Mouse (Mus musculus) forebrain, postnatal 0 days (tissue): Measurements from ENCODE around the gene Tmem102. TPM values are rescaled to one million over a fixed set of nuclear protein-coding genes. Genes with fewer than 3 reads are reported as not detected.
A peak's percentile ranks its signal among the peaks of the same experiment; 100 is the strongest.

ENCODE experiments used
- ATAC-seq: fragments of 200-750 bp; cut with Nextera tagmentation; 2 replicates; pipeline ENCODE4 v1.8.0; 2017; ENCODE audit warnings: mild to moderate bottlenecking, moderate library complexity
- DNase-seq: peaks from one replicate; pipeline ENCODE4 v3.0.0-alpha.2; 2015
- H3K27ac ChIP-seq: fragments of 300-500 bp; sonication (generic); 2 replicates; pipeline ENCODE4 v1.5.1; 2014; ENCODE audit warnings: low read depth, mild to moderate bottlenecking, antibody characterized with exemption, low read length, moderate library complexity, mixed read lengths
- H3K27me3 ChIP-seq: fragments of 300-500 bp; sonication (generic); 2 replicates; pipeline ENCODE4 v1.6.1; 2014; ENCODE audit warnings: mild to moderate bottlenecking, low read length, mixed read lengths; ENCODE audit not compliant: insufficient read depth
- H3K36me3 ChIP-seq: fragments of 300-500 bp; sonication (generic); 2 replicates; pipeline ENCODE4 v1.6.1; 2014; ENCODE audit warnings: mild to moderate bottlenecking, moderate library complexity; ENCODE audit not compliant: insufficient read depth
- H3K4me1 ChIP-seq: fragments of 300-500 bp; sonication (generic); 2 replicates; pipeline ENCODE4 v1.6.1; 2014; ENCODE audit warnings: antibody characterized with exemption; ENCODE audit not compliant: insufficient read depth
- H3K4me2 ChIP-seq: fragments of 300-500 bp; sonication (generic); 2 replicates; pipeline ENCODE4 v1.6.1; 2014; ENCODE audit warnings: low read depth, mild to moderate bottlenecking, moderate library complexity
- H3K4me3 ChIP-seq: fragments of 300-500 bp; sonication (generic); 2 replicates; pipeline ENCODE4 v1.5.1; 2014; ENCODE audit warnings: low read depth, low read length, mixed read lengths
- H3K9ac ChIP-seq: fragments of 300-500 bp; sonication (generic); 2 replicates; pipeline ENCODE4 v1.6.1; 2014; ENCODE audit warnings: mild to moderate bottlenecking
- H3K9me3 ChIP-seq: fragments of 300-500 bp; sonication (generic); 2 replicates; pipeline ENCODE4 v1.6.1; 2016; ENCODE audit warnings: low read length
- CTCF ChIP-seq: sonication (generic); IDR thresholded peaks from 2 replicates; pipeline ENCODE4 v1.5.1; 2016; ENCODE audit warnings: antibody characterized with exemption, control low read depth, low read depth
- WGBS: fragments of 180-500 bp; shearing (Covaris S2); extraction: QIAGEN DNeasy Blood & Tissue Kit; methylation state at CpG from one replicate; pipeline ENCODE4 v1.1.7; 2014; 5-methylcytosine and 5-hydroxymethylcytosine counted together
- polyA plus RNA-seq: library from polyadenylated mRNA; unstranded; fragments of >200 nt; fragmentation: Nextera tagmentation; extraction: Ambion mirVana; gene quantifications from 2 replicates; pipeline ENCODE4 v1.2.1, GENCODE M21; 2015
- total RNA-seq: library from RNA; depleted of rRNA; stranded (reverse); fragments of >200 nt; gene quantifications from 2 replicates; pipeline ENCODE4 v1.2.3, GENCODE M21; 2014

Tmem102 gene
- total and polyA plus RNA-seq, 2 experiments from 2014 or later, result 0.76 to 1.2 TPM

DNA sequence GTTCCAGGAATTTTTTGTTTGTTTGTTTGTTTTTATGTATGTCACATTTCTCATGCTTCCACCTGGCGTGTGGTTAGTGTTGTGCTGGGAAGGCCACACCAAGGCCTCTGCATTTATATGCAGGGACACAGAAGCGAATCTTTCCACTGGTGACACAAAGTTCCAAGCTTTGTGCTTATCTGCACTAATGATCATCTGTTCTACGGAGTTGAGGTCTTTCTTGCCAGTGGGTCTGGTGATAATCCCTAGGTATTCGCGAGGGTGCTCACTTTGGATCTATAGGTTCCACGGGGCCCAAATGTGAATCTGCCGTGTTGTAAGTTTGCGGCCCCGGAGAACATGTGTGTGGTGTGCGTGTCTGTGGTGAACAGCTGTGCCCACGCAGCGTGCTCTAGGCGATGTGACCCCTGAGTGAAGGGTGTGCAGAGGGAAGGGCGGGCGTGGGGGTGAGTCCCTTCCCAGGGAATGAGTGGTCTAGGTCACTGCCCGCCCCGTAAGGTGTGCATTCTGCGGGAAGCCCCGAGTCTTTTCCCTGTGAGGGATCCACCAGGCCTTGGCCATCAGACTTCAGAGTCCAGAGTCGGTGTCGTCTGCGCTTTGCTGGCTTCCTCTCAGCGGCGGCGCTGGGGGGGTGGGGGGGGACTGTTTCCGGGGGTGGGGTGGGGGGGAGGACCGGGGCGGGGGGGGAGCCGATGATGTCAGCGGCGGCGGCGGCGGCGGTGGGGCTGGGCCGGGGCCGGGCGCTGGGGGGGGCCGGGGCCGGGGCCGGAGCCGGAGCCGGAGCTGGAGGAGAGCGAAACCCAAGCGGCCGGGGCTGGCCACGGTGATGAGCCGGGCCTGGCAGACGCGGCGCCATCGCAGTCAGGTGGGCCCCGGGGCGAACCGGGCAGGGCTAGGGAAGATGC lies 40.0 kb downstream of the Tmem102 start, which contains the start of gene Zbtb4:
TSS of gene Zbtb4 (plus strand) at position 692 of the 905 bp plus-strand sequence.
- TF ChIP-seq CTCF, result no peak
- Histone ChIP-seq H3K4me1 (peaks cover 5% of the 10 kb centered on the region; the same call in 1 of the 2 replicates), H3K4me3 (peak within 1 kb of the TSS; percentile 90), H3K27ac (peak within 1 kb of the TSS; percentile 89), H3K36me3 (no peaks in the 10 kb centered on the region), H3K9me3 (no peaks in the 10 kb centered on the region), H3K4me2 (peak within 1 kb of the TSS; percentile 72), H3K9ac (peak within 1 kb of the TSS; percentile 99), H3K27me3 (no peaks in the 10 kb centered on the region)
- peak; percentile 66 for ATAC-seq
- 39% methylated on average over 19 of the region's 55 CpGs for WGBS
- DNase-seq, result peak; percentile 53

DNA sequence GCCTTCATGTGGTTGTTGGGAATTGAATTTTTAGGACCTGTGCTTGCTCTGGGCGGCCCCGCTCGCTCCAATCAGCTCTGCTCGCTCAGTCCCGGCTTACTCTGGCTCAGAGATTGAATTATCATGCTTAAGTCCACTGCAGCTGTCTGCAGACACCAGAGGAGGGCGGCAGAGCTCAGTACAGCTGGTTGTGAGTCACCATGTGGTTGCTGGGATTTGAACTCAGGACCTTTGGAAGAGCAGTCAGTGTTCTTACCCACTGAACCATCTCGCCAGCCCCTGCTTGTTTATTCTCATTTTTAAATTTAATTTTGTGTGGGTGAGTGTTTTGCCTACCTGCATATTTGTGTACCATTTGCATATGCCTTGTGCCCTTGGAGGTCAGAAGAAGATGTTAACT lies 41.9 kb downstream of the Tmem102 start:
- Histone ChIP-seq H3K9me3 (no peaks in the 10 kb centered on the region), H3K4me1 (peaks cover 14% of the 10 kb centered on the region), H3K36me3 (no peaks in the 10 kb centered on the region), H3K27me3 (no peaks in the 10 kb centered on the region), H3K9ac (no peak overlapping the region), H3K4me3 (no peak overlapping the region), H3K27ac (no peak overlapping the region), H3K4me2 (no peak overlapping the region)
- 68% methylated on average over 7 of the region's 7 CpGs for WGBS
- peak; percentile 39 for TF ChIP-seq CTCF
- no peak for ATAC-seq
- no peak for DNase-seq

DNA sequence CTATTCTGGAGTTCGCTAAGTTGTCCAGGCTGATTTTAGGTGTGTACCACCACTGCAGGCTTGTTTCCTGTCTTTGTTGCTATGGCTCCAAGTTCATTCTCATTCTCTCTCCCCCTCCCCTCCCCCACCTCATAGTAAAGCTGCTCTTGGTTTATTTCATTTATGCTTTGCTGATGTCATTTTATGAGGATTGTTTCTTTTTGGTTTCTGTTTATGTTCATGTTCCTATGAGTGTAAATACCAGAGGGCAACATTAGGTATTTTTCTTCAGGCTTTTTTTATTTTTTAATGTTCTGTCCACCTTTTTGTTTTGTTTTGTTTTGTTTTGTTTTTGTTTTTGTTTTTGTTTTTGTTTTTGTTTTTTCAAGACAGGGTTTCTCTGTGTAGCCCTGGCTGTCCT lies 43.6 kb downstream of the Tmem102 start, which contains the start of gene Slc35g3:
TSS of gene Slc35g3 (minus strand) at position 101 of the 400 bp plus-strand sequence.
- Histone ChIP-seq H3K36me3 (no peaks in the 10 kb centered on the region), H3K27me3 (no peaks in the 10 kb centered on the region)

GRCm38 (mm10) chr11:69760901-69761200 lies 44.6 kb downstream of the Tmem102 start:
- Histone ChIP-seq H3K27me3 (no peaks in the 10 kb centered on the region), H3K4me3 (no peak overlapping the region), H3K4me2 (no peak overlapping the region), H3K9ac (no peak overlapping the region), H3K4me1 (peaks cover 20% of the 10 kb centered on the region), H3K36me3 (no peaks in the 10 kb centered on the region), H3K27ac (no peak overlapping the region), H3K9me3 (no peaks in the 10 kb centered on the region)
- no peak for TF ChIP-seq CTCF
- DNase-seq, result no peak
- 94% methylated on average over 7 of the region's 7 CpGs for WGBS
- ATAC-seq, result no peak

More for the DNA sequence above, 43.6 kb downstream of the Tmem102 start, which contains the start of gene Slc35g3:
- Histone ChIP-seq H3K27ac (no peak within 1 kb of the TSS), H3K9me3 (no peaks in the 10 kb centered on the region), H3K9ac (no peak within 1 kb of the TSS), H3K4me3 (no peak within 1 kb of the TSS), H3K4me1 (peaks cover 14% of the 10 kb centered on the region), H3K4me2 (no peak within 1 kb of the TSS)
- no peak for TF ChIP-seq CTCF
- 79% methylated on average over 1 of the region's 1 CpGs for WGBS
- ATAC-seq (no peak), DNase-seq (no peak)

DNA sequence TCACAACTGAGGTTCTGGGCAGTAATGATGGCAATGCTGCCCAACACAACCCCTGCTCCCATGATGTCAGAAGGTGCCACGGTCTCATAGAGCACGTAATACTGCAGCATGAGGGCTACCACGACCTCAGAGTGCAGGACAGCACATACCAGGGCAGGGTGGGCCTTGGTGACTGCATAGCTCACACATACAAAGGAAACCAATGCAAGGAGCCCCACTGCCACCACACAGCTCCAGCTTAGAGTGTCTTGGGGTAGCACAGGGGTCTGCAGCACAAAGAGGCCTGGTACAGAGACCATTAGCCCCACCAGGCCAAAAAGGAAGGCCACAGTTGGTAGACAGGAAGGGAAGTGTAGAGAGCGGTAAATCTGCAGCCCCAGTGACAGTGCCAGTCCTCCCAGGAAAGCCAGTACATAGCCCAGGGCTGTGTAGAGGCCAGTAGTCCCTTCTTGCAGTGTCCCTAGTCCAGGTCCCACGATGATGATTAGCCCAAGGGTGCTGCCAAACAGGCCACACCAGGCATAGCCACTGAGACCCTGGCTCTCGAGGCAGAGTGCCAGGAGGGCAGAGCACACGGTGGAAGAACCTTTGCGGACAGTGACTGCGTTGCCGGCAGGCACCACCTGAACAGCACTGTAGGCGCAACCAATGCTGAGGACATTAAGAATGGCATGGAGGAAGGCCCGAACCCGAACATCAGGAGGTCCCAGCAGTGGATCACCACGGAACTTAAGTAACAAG lies 45.1 kb downstream of the Tmem102 start:
- H3K4me3 ChIP-seq, result no peak overlapping the region
- ATAC-seq, result no peak
- H3K4me2 ChIP-seq, result peak overlapping the region; percentile 67
- no peaks in the 10 kb centered on the region for H3K36me3 ChIP-seq
- no peak for DNase-seq
- TF ChIP-seq CTCF, result no peak
- peak overlapping the region; percentile 72; the same call in 1 of the 2 replicates for H3K9ac ChIP-seq
- 78% methylated on average over 14 of the region's 14 CpGs for WGBS
- H3K27ac ChIP-seq, result peak overlapping the region; percentile 97
- H3K9me3 ChIP-seq, result no peaks in the 10 kb centered on the region
- H3K4me1 ChIP-seq, result peaks cover 21% of the 10 kb centered on the region
- H3K27me3 ChIP-seq, result no peaks in the 10 kb centered on the region

DNA sequence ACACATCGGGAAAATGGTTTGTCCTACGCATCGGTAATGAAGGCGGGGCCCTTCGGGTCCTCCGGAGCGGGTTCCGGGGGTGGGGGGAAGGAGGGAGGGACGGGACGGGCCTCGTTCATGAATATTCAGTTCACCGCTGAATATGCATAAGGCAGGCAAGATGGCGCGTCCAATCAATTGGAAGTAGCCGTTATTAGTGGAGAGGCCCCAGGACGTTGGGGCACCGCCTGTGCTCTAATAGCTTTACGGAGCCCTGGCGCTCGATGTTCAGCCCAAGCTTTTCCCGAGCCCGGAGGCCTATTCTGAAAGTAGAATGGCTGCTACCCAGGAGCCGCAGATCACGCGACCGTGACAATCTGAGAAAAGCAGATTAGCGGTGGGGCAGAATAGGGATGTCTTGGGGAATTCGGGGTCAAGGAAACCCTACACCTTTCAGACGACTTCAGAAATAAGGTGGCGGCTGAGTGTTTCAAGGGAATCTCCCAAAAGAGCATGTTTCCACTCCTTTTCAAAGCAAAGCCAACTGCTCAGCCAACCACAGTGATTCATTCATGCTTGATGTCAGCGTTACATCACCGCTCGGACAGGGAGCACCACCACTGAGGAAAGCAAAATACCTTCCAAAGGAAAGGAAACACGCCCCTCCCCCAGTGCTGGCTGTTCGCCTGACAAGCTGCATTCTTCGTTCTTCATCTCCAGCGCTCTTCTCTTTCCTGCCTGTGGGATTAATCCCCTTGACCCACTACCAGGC lies 46.3 kb downstream of the Tmem102 start:
- Histone ChIP-seq H3K9ac (peak overlapping the region; percentile 72), H3K9me3 (no peaks in the 10 kb centered on the region), H3K4me2 (peak overlapping the region; percentile 67), H3K4me3 (peak overlapping the region; percentile 58), H3K27me3 (no peaks in the 10 kb centered on the region), H3K27ac (peak overlapping the region; percentile 97), H3K36me3 (no peaks in the 10 kb centered on the region), H3K4me1 (peaks cover 24% of the 10 kb centered on the region)
- 0 out of 2 replicates have a peak, but pooled peaks have one; percentile 10 for TF ChIP-seq CTCF
- ATAC-seq (peak; percentile 83), DNase-seq (peak; percentile 90)
- 1% methylated on average over 37 of the region's 37 CpGs for WGBS
